Mouse (Mus musculus): ENCODE data around the gene Hist1h3h. TPM values are rescaled to one million over a fixed set of nuclear protein-coding genes. Genes with fewer than 3 reads are reported as not detected.

The Hist1h3h gene
- total RNA-seq, 4 experiments from 2014 or later, result 5.0 to 19.2 (median 10.1) TPM

Small RNA genes lying within 50 kb of the gene (microRNA-seq; reads per million reads assigned to microRNA genes)
- gene Gm44357 (not detected), gene Gm44367 (not detected), gene Gm44454 (not detected)

Other genes starting within 250 kb of the Hist1h3h start
- gene Nkapl, start 249.2 kb upstream of the Hist1h3h start, total RNA-seq (2022), result 1 to 10 TPM in 1 of 4 experiments, under 1 TPM in 3; 0.17 to 1.1 (median 0.41) TPM
- gene Zkscan4, start 238.8 kb upstream of the Hist1h3h start, total RNA-seq (2022), result 1 to 10 TPM; 1.0 to 1.5 (median 1.1) TPM
- not detected for gene Gm10065, start 238.2 kb upstream of the Hist1h3h start, total RNA-seq (2022)
- gene AK157302, start 222.4 kb upstream of the Hist1h3h start, total RNA-seq (2022), result 10 to 100 TPM; 24.1 to 26.8 (median 25.8) TPM
- gene Gm11273, start 216.2 kb upstream of the Hist1h3h start, total RNA-seq (2022), result 100 to 1,000 TPM; 207 to 244 (median 213) TPM
- 10 to 100 TPM; 10.5 to 13.0 (median 10.8) TPM for gene Zkscan8, start 186.5 kb upstream of the Hist1h3h start, total RNA-seq (2022)
- not detected for gene Olfr1366, start 174.9 kb upstream of the Hist1h3h start, total RNA-seq (2022)
- not detected for gene Olfr1535, start 157.8 kb upstream of the Hist1h3h start, total RNA-seq (2022)
- not detected for gene Olfr1364, start 135.9 kb upstream of the Hist1h3h start, total RNA-seq (2022)
- gene Olfr1362, start 103.6 kb upstream of the Hist1h3h start, total RNA-seq (2022), result not detected
- gene Olfr11, start 75.1 kb upstream of the Hist1h3h start, total RNA-seq (2022), result not detected
- not detected for gene Olfr1361, start 54.3 kb upstream of the Hist1h3h start, total RNA-seq (2022)
- gene Olfr1360, start 40.3 kb upstream of the Hist1h3h start, total RNA-seq (2022), result not detected
- not detected for gene Olfr1359, start 19.5 kb upstream of the Hist1h3h start, total RNA-seq (2022)
- gene Hist1h2bl, start 1.5 kb upstream of the Hist1h3h start, total RNA-seq (2022), result 10 to 100 TPM in 1 of 4 experiments, 1 to 10 TPM in 3; 5.4 to 11.8 (median 8.0) TPM
- gene Hist1h2ai, start 1.2 kb upstream of the Hist1h3h start, total RNA-seq (2022), result 10 to 100 TPM in 2 of 4 experiments, 1 to 10 TPM in 1, not detected in 1; 1.1 to 17.1 (median 12.1) TPM
- 1 to 10 TPM in 2 of 4 experiments, under 1 TPM in 1, not detected in 1; 0.94 to 3.0 (median 1.8) TPM for gene Hist1h2bm, start 4.4 kb downstream of the Hist1h3h start, total RNA-seq (2022)
- gene Hist1h4j, start 17.4 kb downstream of the Hist1h3h start, total RNA-seq (2022), result 1 to 10 TPM; 1.4 to 4.4 (median 4.0) TPM
- 10 to 100 TPM; 26.9 to 29.6 (median 28.6) TPM for gene Hist1h4k, start 32.8 kb downstream of the Hist1h3h start, total RNA-seq (2022)
- 1 to 10 TPM in 3 of 4 experiments, not detected in 1; 1.5 to 4.4 (median 2.0) TPM for gene Hist1h2ak, start 36.2 kb downstream of the Hist1h3h start, total RNA-seq (2022)
- gene Hist1h2bn, start 36.5 kb downstream of the Hist1h3h start, total RNA-seq (2022), result 1 to 10 TPM; 2.0 to 7.1 (median 4.3) TPM
- 1 to 10 TPM in 3 of 4 experiments, under 1 TPM in 1; 0.62 to 4.7 (median 2.5) TPM for gene Hist1h1b, start 63.0 kb downstream of the Hist1h3h start, total RNA-seq (2022)
- 10 to 100 TPM in 1 of 4 experiments, 1 to 10 TPM in 3; 6.6 to 10.5 (median 8.8) TPM for gene Hist1h3i, start 65.7 kb downstream of the Hist1h3h start, total RNA-seq (2022)
- gene Hist1h2an, start 69.6 kb downstream of the Hist1h3h start, total RNA-seq (2022), result 1 to 10 TPM in 1 of 4 experiments, not detected in 3; 1.1 TPM
- gene Hist1h2bp, start 69.8 kb downstream of the Hist1h3h start, total RNA-seq (2022), result 1 to 10 TPM in 3 of 4 experiments, under 1 TPM in 1; 0.81 to 6.2 (median 1.3) TPM
- gene Hist1h2bq, start 92.5 kb downstream of the Hist1h3h start, total RNA-seq (2022), result 10 to 100 TPM; 25.7 to 37.7 (median 29.1) TPM
- gene Hist1h2ao, start 92.8 kb downstream of the Hist1h3h start, total RNA-seq (2022), result 10 to 100 TPM in 1 of 4 experiments, not detected in 3; 16.3 TPM
- 10 to 100 TPM; 22.8 to 37.8 (median 29.3) TPM for gene Hist1h4m, start 94.1 kb downstream of the Hist1h3h start, total RNA-seq (2022)
- 10 to 100 TPM in 3 of 4 experiments, 1 to 10 TPM in 1; 6.1 to 17.9 (median 14.8) TPM for gene Hist1h4n, start 114.5 kb downstream of the Hist1h3h start, total RNA-seq (2022)
- 10 to 100 TPM in 1 of 4 experiments, 1 to 10 TPM in 2, not detected in 1; 3.1 to 13.1 (median 4.1) TPM for gene Hist1h2ap, start 115.8 kb downstream of the Hist1h3h start, total RNA-seq (2022)
- gene Hist1h2br, start 116.1 kb downstream of the Hist1h3h start, total RNA-seq (2022), result 10 to 100 TPM; 25.5 to 37.9 (median 28.9) TPM
- 1 to 10 TPM in 1 of 4 experiments, under 1 TPM in 3; 0.46 to 1.0 (median 0.83) TPM for gene Zfp184, start 227.4 kb downstream of the Hist1h3h start, total RNA-seq (2022)